Mouse (Mus musculus) neural tube, postnatal 0 days (tissue): ENCODE results near the gene Mycbp. TPM values are rescaled to one million over a fixed set of nuclear protein-coding genes. Genes with fewer than 3 reads are reported as not detected.

Source experiments
- polyA plus RNA-seq: library from polyadenylated mRNA; unstranded; fragments of >200 nt; fragmentation: Nextera tagmentation; extraction: Ambion mirVana; gene quantifications from 2 replicates; pipeline ENCODE4 v1.2.1, GENCODE M21; 2015

Mycbp gene
- 37.6 and 43.2 TPM in 2 replicates for polyA plus RNA-seq

DNA sequence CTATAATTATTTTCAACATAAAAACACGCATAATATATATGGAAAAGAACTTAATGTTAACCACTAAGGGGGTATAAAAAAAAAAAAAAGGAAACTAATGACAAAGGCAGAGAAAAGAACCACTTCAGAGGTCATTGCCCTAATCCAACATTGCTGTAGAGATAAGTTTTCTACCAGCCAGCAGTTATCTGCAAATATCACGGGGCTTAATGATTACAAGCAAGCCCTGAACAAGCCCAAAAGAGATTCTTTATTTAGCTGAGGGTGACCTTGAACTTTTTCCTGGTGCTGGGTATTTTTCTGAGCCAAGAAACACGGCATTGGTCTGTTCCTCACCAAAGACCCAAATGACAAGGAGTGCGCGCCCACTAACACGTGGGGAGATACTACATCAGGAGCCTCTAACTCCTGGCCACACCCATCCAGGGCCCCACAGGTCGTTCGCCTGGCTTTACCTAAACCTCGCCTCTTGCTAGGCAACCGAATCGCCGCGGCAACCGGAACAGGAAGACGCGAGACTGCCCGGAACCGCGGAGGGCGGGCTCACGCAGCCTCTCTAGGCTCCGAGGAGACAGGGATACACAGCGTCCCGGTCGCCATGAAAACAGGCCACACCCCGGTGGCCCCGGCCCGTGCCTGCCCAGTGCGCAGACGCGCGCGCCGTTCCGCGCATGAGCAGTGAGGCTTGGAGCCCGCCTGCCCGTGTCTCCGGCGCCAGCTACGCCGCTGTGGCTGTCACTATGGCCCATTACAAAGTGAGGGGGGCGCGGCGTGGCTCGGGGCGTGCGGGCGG, at the start of gene Mycbp:
Mycbp (plus strand) TSS at position 500 of the 793 bp plus-strand sequence.

DNA sequence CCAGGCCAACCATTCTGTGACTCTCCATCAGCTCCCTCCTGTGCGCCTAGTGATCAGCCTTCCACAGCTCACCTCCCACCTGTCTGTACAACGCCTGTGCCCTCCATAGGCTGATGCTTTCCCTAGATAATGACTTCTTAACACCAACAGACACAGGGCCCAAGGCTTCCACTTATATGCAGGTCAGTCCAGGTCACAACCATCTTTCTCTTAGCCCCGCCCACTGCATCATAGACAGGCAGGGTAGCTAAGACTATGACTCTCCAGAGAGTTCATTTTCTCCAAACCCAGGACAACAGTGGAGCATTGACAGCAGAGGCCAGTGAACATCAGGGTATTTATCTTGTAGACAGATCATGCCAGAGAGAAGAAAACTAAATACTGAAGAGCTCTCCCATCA, 45.3 kb upstream of the Mycbp start, which contains the start of gene 4933427I04Rik:
4933427I04Rik (plus strand) TSS at position 301 of the 400 bp plus-strand sequence.

DNA sequence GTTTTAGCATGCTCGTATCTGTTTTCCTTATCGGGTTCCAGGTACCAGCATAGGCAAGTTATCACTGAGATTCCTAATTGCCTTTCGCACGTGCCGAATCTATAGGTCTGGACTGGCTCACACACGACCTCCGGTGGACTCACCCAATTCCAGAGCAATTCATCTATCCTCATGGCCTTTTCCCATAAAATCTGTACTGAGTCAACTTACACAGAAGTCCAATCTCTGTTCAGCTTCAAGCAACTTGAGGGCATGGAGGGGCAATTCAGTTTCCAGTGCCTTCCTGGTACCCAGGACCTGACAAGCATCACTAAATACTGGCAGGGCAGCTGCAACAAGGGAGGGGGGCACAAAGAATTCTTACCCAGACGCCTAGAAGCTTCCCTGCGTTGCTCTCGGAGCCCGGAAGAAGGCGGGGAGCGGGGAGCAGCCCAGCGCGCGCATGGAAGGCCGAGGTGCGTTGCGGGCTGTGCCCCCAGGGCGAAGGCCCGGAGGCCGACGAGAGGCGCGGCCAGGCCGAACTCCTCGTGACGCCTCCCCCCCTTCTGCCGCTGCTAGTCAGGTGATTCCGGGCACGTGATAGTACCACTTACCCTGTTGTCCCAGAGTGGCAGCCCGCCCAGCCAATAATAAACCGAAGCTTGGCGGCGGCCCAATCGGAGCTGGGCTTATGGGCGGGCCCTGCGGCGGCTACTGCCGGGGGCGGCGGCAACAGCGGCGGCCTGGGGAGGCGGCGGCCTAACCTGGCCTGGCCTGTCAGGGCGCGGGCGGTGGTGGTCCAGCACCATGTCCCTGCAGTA, 12.3 kb downstream of the Mycbp start, which contains the start of gene Rragc:
Rragc (plus strand) TSS at position 699 of the 800 bp plus-strand sequence.

DNA sequence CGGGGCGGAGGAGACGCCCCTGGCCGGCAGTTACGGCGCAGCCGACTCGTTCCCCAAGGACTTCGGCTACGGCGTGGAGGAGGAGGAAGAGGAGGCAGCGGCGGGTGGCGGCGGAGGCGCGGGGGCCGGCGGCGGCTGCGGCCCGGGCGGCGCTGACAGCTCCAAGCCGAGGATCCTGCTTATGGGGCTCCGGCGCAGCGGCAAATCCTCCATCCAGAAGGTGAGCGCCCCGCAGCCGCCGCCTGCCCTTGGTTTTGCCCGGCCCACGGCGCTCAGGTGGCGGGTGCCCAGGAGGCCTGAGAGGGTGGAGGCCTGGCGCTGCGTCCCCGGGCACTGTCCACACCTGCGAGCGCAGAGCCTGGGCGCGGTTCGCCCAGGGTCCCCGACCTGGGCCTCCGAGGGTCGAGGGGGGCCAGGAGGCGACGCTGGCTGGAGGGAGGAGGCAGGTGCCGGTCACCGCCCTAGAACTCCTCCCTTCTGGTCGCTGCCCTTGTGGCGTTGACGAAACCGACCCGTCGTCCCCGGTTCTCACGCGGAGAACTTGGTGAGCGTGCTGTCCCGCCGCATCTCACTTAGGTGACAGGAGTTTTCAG, 13.0 kb downstream of the Mycbp start, which contains the start of gene 4930535I16Rik:
4930535I16Rik (minus strand) TSS at position 475 of the 593 bp plus-strand sequence.

Other genes starting within 250 kb of the Mycbp start
- gene Macf1, start 220.5 kb upstream of the Mycbp start, polyA plus RNA-seq = 59.8 and 71.7 TPM in 2 replicates
- 710 and 765 TPM in 2 replicates for gene Ndufs5, start 186.6 kb upstream of the Mycbp start, polyA plus RNA-seq
- gene Akirin1, start 154.5 kb upstream of the Mycbp start, polyA plus RNA-seq = 76.6 and 83.0 TPM in 2 replicates
- gene Rhbdl2, start 117.0 kb upstream of the Mycbp start, polyA plus RNA-seq = 1.2 and 1.4 TPM in 2 replicates
- 0.06 TPM in 1 of 2 replicates, not detected in the other for gene 4933427I04Rik, start 45.2 kb upstream of the Mycbp start, polyA plus RNA-seq
- 38.9 and 43.9 TPM in 2 replicates for gene Rragc, start 12.6 kb downstream of the Mycbp start, polyA plus RNA-seq
- 0.45 TPM in 1 of 2 replicates, not detected in the other for gene 4930535I16Rik, start 13.2 kb downstream of the Mycbp start, polyA plus RNA-seq